Mouse (Mus musculus) myocyte (in vitro differentiated cells): Measurements from ENCODE around the gene Qrich2.

Experiments
- MYOD1 ChIP-seq, 3 experiments: IDR thresholded peaks; one replicate each; pipeline ENCODE4 v1.6.1; 2011; ENCODE audit warnings: control low read depth in 2 of 3, low read depth in 2 of 3, mild to moderate bottlenecking in 2 of 3, moderate library complexity in 1 of 3; ENCODE audit not compliant: insufficient read length in 2 of 3, control insufficient read depth in 1 of 3
- MYOG ChIP-seq, 3 experiments: IDR thresholded peaks; one replicate each; pipeline ENCODE4 v1.6.1; 2011; ENCODE audit warnings: control low read depth in 2 of 3, low read depth in 2 of 3, mild to moderate bottlenecking in 2 of 3; ENCODE audit not compliant: insufficient read length in 2 of 3, control insufficient read depth in 1 of 3, insufficient read depth in 1 of 3
- POLR2A ChIP-seq: IDR thresholded peaks from one replicate; pipeline ENCODE4 v1.6.1; 2011; ENCODE audit warnings: low read depth, mild to moderate bottlenecking, control low read depth, moderate library complexity; ENCODE audit not compliant: insufficient read length
- POLR2AphosphoS2 ChIP-seq: IDR thresholded peaks from one replicate; pipeline ENCODE4 v1.6.1; 2011; ENCODE audit warnings: low read depth, control low read depth; ENCODE audit not compliant: insufficient read length
- TCF12 ChIP-seq: IDR thresholded peaks from one replicate; pipeline ENCODE4 v1.6.1; 2011; ENCODE audit warnings: mild to moderate bottlenecking, control low read depth; ENCODE audit not compliant: poor library complexity, insufficient read depth, severe bottlenecking
- USF1 ChIP-seq: IDR thresholded peaks from one replicate; pipeline ENCODE4 v1.6.1; 2011; ENCODE audit warnings: low read depth, mild to moderate bottlenecking, control low read depth, moderate library complexity

DNA sequence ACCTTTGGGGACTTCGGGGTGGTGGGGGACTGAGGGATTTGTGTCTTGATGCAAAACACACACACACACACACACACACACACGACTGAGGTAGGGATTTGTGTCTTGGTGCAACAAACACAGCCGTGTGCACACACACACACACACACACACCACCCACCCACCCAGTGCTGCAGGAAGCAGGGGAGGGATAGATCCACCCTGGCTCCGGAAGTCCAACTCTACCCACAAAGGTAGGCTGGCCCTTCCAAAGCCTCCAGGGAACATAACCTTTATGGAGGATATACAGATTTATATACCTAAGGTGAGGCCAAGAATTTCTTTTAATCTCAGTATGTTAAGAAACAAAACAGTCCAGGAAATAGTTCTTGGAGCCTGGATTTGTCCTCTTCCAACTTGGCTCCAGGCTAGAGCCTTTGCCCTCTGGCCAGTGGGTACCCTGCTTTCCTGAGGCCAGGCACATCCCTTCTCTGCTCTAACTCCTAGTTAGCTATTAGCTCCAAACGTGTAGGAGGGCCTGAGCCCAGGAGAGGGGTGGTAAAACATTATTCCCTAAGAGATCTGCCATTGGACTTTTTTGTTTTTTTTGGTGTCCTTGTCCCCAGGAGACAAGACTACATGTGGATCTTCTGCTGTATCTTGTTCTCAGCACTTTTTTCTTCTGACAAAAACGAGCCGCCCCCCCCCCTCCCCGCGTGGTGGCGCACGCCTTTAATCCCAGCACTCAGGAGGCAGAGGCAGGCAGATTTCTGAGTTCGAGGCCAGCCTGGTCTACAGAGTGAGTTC lies 30.9 kb downstream of the Qrich2 start:
- no peak for TF ChIP-seq TCF12
- no peak for TF ChIP-seq POLR2A
- no peak for TF ChIP-seq MYOG (IDR thresholded peaks at IDR 0.05; ENCODE audit: control insufficient read depth in 1 of 3, insufficient read depth in 1 of 3, insufficient read length in 2 of 3, low read depth in 2 of 3)
- TF ChIP-seq MYOD1 (IDR thresholded peaks at IDR 0.05; ENCODE audit: control insufficient read depth in 1 of 3, insufficient read length in 2 of 3, low read depth in 2 of 3): no peak
- TF ChIP-seq USF1: no peak
- no peak for TF ChIP-seq POLR2AphosphoS2
